Mouse (Mus musculus): ENCODE results near the gene Camkv.

The Camkv gene

GRCm38 (mm10) chr9:107923021-107923420 is 12.5 kb upstream of the Camkv start:
- in situ Hi-C loops (cut with MboI, MseI): no loop called here

- in situ Hi-C loops (cut with MboI, MseI): no loop called here
These were observed 11.5 kb upstream of the Camkv start for GRCm38 (mm10) chr9:107923956-107924355.

GRCm38 (mm10) chr9:107925251-107925650 is 10.2 kb upstream of the Camkv start:
- in situ Hi-C loops (cut with MboI, MseI): no loop called here

GRCm38 (mm10) chr9:107926920-107927420 is 8.5 kb upstream of the Camkv start:
- in situ Hi-C loops (cut with MboI, MseI): no loop called here

- in situ Hi-C loops (cut with MboI, MseI): no loop called here
These were observed 7.7 kb upstream of the Camkv start for GRCm38 (mm10) chr9:107927749-107928148.

DNA sequence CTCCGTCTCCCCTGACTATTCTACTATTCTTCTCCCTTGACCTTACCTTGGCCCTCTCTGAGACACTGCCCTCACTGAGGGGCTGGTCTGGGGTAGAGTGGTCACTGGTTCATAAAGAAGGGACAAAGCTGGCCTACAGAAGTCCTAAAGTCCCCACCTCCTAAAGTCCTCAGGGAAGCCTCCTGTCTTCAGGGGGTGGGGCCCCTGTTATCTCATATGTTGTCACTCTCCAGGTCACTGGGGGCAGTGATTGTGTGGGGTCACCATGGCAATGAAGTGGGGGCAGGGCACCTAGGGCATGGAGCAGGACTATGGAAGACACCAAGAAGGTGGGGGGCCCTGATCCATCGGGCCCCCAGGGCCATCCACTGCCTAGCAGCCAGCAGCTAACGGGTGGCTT is 7.3 kb upstream of the Camkv start, which contains the start of gene Actl11:
Actl11 (plus strand) TSS at position 301 of the 400 bp plus-strand sequence.
- in situ Hi-C loops (cut with MboI, MseI): no loop called here

DNA sequence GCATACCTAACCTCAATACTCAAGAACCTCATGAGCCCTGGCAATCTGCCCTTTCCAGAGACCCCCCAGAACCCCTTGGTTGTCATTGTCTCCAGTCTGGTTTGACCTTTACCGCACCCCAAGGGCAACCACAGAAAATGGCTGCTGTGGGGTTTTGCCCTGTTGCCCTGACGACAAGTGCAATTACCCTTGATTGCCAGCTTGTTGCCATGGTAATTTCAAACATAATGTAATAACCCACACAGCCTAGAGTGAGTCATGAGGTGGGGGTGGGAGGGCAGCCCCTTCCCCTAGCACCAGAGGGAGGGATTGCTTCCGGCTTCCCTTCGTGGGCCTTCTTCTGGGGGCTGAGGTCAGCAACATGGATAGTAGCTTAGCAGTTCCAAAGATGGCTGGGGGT is 3.3 kb upstream of the Camkv start:
- in situ Hi-C loops (cut with MboI, MseI): no loop called here

DNA sequence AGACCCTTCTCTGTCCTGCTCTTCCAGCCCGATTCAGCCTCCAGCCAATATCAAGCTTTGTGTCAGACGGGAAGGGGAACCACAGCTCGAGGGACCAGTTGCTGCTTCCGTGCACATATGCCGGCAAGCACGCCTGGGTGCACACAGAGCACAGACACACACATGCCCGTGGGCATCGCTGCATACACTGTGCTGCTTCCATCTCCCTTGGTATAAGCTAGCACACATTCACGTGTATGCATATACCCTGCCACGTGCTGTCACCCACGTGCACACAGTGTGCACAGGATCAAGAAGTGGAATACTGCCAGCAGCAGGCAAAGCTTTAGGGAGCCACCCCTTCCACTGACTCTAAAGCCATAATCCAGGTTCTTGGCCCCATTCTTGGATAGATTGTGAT is 1.3 kb upstream of the Camkv start:
- in situ Hi-C loops (cut with MboI, MseI): no loop called here

GRCm38 (mm10) chr9:107935790-107936214 is 328 bp downstream of the Camkv start:
- in situ Hi-C loops (cut with MboI, MseI): no loop called here

DNA sequence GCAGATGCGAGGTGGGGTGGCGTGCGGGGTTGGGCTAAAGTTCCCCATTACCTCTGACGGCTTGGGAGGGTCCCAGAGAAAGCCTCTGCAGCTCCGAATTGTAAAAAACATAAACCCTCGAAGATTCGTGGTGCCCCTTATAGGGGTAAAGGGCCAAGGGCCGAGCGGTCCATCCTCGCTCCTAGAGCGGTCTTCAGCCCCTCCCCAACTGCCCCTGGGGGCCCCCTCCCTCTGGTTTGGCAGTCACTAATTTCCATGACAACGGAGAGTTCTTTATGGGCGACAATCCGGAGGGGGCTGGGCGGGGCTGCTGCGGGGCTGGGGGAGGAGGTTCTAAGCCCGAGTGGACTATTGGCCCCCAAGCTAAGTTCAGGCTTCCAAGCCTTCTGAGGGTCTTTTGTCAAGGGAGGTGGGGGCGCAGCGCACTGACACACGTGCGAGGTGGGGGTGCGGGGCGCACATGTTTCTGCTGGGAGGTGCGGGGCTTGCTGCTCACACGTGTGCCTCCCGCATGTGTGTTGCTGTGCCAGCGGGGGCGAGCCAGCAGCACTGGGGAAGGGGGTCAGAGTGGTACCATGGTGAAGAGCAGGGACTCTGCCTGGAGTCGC is 845 bp downstream of the Camkv start:
- in situ Hi-C loops (cut with MboI, MseI): no loop called here

- in situ Hi-C loops (cut with MboI, MseI): no loop called here
These were observed 1.4 kb downstream of the Camkv start for GRCm38 (mm10) chr9:107936831-107937230.

- in situ Hi-C loops (cut with MboI, MseI): no loop called here
These were observed 12.0 kb downstream of the Camkv start for GRCm38 (mm10) chr9:107947241-107948194.

DNA sequence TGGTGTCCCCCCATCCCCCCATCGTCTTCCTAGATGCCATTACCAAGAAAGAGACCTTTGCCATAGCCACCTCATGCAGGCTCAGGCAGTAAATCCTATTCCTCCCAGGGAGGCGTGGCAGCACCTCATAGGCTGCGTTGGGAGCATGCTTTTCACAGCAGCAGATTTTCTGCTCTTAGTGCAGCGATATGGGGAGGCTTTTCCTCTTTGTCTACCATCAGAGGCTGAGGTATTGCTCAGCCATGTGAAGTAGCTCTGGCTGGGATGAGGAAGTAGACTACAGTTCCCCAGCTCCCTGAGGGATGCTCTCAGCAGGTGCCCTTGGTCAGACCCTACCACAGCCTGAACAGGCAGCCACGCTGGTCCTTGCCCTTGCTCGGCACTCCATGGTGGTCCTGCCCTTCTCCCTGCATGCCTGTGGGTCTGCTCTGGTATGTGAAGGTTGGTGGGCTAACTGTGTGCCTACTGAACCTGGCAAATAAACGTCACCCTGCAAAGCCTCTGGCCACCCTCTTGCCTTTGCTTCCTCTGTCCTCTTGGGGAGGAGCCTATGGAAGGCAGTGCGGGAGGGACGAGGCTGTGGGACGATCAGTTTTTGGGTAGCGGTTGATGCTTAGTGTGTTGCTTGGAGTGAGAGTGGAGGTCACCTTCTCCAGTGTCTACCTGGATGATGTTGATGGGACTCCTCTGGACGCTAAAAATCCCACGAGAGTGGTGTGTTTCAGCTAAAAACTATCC is 13.9 kb downstream of the Camkv start:
- in situ Hi-C loops (cut with MboI, MseI): no loop called here

- in situ Hi-C loops (cut with MboI, MseI): no loop called here
These were observed 14.4 kb downstream of the Camkv start, which contains the start of gene Traip for GRCm38 (mm10) chr9:107949922-107950235. Traip (plus strand) TSS chr9:107950136.

GRCm38 (mm10) chr9:107950460-107951355 is 15.2 kb downstream of the Camkv start:
- in situ Hi-C loops (cut with MboI, MseI): no loop called here

DNA sequence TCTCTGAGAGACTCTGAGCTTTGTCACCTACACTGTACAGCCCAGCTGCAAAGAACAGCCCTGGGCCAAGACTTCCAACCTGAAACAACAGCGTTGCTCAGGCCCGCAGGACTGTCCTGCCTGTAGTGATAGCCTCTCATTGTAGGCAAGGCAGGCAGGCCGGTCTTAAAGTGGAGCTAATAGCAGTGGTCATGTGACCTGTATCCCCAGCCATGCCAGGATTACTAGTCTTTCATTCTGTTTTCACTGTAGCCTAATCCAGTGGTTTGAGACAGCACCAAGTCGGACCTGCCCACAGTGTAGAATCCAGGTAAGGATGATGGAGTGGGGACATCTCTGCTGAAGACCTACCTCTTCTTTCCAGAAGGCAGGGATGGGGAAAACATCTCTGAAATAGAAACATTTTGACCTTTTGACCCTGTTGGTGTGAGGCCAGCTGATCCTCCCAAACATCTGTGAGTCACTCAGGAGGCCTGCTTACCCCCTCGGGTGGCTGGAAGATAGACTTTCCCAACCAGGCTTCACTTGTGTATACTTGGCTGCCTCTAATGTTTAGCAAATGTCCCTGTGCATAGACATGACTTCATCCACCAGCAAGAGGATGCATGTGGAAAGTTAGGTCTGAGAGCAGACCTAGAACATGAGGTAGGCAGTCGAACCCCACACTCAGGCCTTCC is 20.3 kb downstream of the Camkv start:
- in situ Hi-C loops (cut with MboI, MseI): no loop called here

DNA sequence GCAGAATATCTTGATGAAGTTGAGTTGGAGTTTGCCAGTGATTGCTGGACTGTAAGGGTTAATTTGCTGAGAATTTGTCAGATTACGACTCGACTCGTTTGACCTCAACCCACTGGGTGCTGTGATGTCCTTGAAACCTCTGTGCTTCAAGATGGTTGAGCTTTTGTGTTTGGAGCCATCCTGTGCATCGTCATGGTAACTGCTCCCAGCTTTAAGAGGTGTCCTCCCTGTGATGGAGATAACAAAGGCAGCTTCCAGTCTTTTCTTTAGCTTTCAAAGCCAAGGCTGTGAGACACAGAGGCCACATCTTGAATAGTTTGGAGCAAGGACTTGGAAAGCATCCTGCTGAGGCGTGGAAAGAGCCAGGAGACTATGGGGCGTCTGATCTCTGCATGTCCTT is 21.7 kb downstream of the Camkv start:
- in situ Hi-C loops (cut with MboI, MseI): no loop called here

DNA sequence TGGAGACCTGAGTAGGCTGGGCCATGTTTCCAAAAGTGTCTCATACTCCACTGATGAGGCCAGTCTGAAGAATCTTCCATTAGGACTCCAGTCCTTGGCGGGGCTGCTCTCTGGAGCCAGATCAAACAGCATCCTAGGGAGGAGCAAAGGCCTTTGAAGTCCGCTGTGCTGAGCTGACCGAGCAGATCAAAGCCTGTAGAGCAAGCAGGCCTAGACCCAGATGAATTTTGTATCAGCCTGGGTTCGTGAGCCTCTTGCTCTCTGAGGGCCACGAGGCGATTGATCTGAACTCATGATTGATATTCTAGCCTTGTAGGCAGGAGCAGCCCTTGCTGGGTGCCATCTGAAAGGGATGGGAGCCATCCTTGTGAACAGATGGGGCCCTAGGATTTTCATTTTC is 24.4 kb downstream of the Camkv start:
- in situ Hi-C loops (cut with MboI, MseI): no loop called here

DNA sequence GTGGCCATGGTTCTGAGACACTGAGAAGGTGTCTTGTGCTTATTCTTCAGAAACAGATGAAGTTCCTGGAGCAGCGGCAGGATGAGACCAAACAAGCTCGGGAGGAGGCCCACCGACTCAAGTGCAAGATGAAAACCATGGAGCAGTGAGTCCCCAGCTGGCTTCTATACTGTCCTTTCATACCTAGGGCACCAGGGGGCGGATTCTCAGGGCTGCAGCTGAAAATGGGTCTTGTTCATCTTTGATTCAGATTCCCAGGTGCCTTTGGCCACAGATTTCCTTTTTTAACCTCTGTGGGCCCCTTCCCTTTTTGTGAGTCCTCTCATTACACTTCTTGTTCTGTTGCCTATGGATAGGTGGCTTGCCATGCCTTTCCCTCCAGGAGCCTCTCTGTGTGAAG is 25.5 kb downstream of the Camkv start:
- in situ Hi-C loops (cut with MboI, MseI): no loop called here

GRCm38 (mm10) chr9:107961351-107961762 is 25.9 kb downstream of the Camkv start:
- in situ Hi-C loops (cut with MboI, MseI): no loop called here
